Mouse (Mus musculus): ENCODE data around the gene Gm47995.

DNA sequence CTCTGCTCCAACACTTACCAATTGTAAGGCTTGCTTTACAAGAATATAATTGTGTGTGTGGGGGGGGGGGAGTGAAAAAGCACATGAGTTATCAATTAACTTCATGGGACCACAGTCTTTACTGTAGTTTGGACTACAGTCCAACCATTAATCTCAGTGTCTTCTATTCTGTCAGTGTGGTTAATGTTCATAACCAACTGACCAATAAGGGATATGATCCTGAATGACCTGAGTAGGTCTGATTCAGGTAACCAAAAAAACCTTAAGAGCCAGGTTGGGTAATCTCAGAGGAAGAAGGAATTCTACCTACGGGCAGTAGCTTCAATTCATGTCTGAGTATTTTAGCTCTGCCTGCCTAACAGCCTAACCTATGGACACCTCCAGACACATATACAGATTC lies 26.3 kb downstream of the Gm47995 start:
- TF ChIP-seq CTCF (IDR thresholded peaks at IDR 0.05; ENCODE audit: low read depth, low read length) (no peak), TAL1 (conservative IDR thresholded peaks at IDR 0.05; ENCODE audit: low read depth, low read length) (no peak)

Data from G1E (cell line).